Mouse (Mus musculus) Patski (cell line): ENCODE results near the gene Camta1. TPM values are rescaled to one million over a fixed set of nuclear protein-coding genes. Genes with fewer than 3 reads are reported as not detected.

Source experiments
- ATAC-seq: fragments of 100-300 bp; one replicate; pipeline ENCODE4 v1.8.0; 2021
- CTCF ChIA-PET: fragments of 350-600 bp; sonication (Branson Sonifier 250); formaldehyde crosslinking; loops from one replicate; lab custom pipeline; 2022; ENCODE audit warnings: inconsistent platforms; lab: Charles Lee
- POLR2A ChIA-PET: fragments of 350-600 bp; sonication (Branson Sonifier 250); formaldehyde crosslinking; loops from one replicate; lab custom pipeline; 2022; ENCODE audit warnings: antibody characterized with exemption, inconsistent platforms; lab: Charles Lee
- DNase-seq: peaks from one replicate; pipeline ENCODE4 v3.0.0-alpha.2; 2011; ENCODE audit warnings: low read depth, low spot score
- H3K27me3 ChIP-seq: fragments of 371-371 bp; one replicate; pipeline ENCODE4 v1.5.1; 2021
- CTCF ChIP-seq: fragments of 100-300 bp; IDR thresholded peaks from one replicate; pipeline ENCODE4 v1.5.1; 2021
- in situ Hi-C: fragments of 300-500 bp; cut with MboI; formaldehyde crosslinking; loops from 3 replicates; pipeline ENCODE4 v1.11.1; 2018; ENCODE audit warnings: low pct_unique_long_range_greater_than_20kb, mixed read lengths
- polyA plus RNA-seq: library from polyadenylated mRNA; unstranded; gene quantifications from one replicate; pipeline ENCODE4 v1.2.3, GENCODE M21; 2021

Camta1 gene
- polyA plus RNA-seq, 1 experiment from 2014 or later = 28.0 TPM

- POLR2A ChIA-PET = interaction anchor here (0.5 kb wide), 1 partner anchor 416 kb away, joined by 4 read pairs; no protein-coding TSS in a partner anchor
- in situ Hi-C loops = no loop called here
- DNase-seq = no peak
- ATAC-seq = no peak
- H3K27me3 ChIP-seq = no peaks in the 10 kb centered on the region
- no peak for TF ChIP-seq CTCF
- CTCF ChIA-PET = no interaction called here
Measured at GRCm38 (mm10) chr4:151288893-151289585, 572.6 kb downstream of the Camta1 start.

GRCm38 (mm10) chr4:151285905-151286445, 575.7 kb downstream of the Camta1 start:
- ChIA-PET CTCF (interaction anchor here (0.9 kb wide), 1 partner anchor 15 kb away, joined by 3 read pairs; no protein-coding TSS in a partner anchor), POLR2A (no interaction called here)
- no peak for TF ChIP-seq CTCF
- DNase-seq (no peak), ATAC-seq (no peak)
- H3K27me3 ChIP-seq = no peaks in the 10 kb centered on the region
- in situ Hi-C loops = no loop called here

GRCm38 (mm10) chr4:151285432-151285831, 576.2 kb downstream of the Camta1 start:
- ChIA-PET POLR2A (no interaction called here), CTCF (interaction anchor here (0.9 kb wide), 1 partner anchor 16 kb away, joined by 3 read pairs; no protein-coding TSS in a partner anchor)
- TF ChIP-seq CTCF = no peak
- DNase-seq (no peak), ATAC-seq (no peak)
- in situ Hi-C loops = no loop called here
- H3K27me3 ChIP-seq = no peaks in the 10 kb centered on the region

- ATAC-seq = no peak
Measured at GRCm38 (mm10) chr4:151283092-151283741, 578.5 kb downstream of the Camta1 start.

GRCm38 (mm10) chr4:151282103-151282502, 579.6 kb downstream of the Camta1 start:
- DNase-seq = no peak
- ChIA-PET CTCF (no interaction called here), POLR2A (no interaction called here)
- ATAC-seq = no peak
- in situ Hi-C loops = no loop called here
- H3K27me3 ChIP-seq = no peaks in the 10 kb centered on the region
- TF ChIP-seq CTCF = no peak

More at GRCm38 (mm10) chr4:151283092-151283741, 578.5 kb downstream of the Camta1 start:
- TF ChIP-seq CTCF = no peak
- no peak for DNase-seq
- in situ Hi-C loops = no loop called here
- CTCF ChIA-PET = interaction anchor here (1.0 to 1.1 kb wide), 2 partner anchors 22 to 38 kb away, joined by 3 read pairs; no protein-coding TSS in a partner anchor
- POLR2A ChIA-PET = interaction anchor here (0.7 kb wide), 1 partner anchor 73 kb away, joined by 4 read pairs; no protein-coding TSS in a partner anchor
- no peaks in the 10 kb centered on the region for H3K27me3 ChIP-seq

- CTCF ChIA-PET = interaction anchor here (1.3 kb wide), 1 partner anchor 9 kb away, joined by 3 read pairs; no protein-coding TSS in a partner anchor
- in situ Hi-C loops = no loop called here
Measured at GRCm38 (mm10) chr4:151275292-151275691, 586.4 kb downstream of the Camta1 start.

GRCm38 (mm10) chr4:151263786-151264414, 597.8 kb downstream of the Camta1 start:
- DNase-seq (no peak), ATAC-seq (no peak)
- TF ChIP-seq CTCF = no peak
- peaks cover 3% of the 10 kb centered on the region for H3K27me3 ChIP-seq
- POLR2A ChIA-PET = no interaction called here
- CTCF ChIA-PET = no interaction called here
- in situ Hi-C loops = no loop called here

More at GRCm38 (mm10) chr4:151275292-151275691, 586.4 kb downstream of the Camta1 start:
- peaks cover 8% of the 10 kb centered on the region for H3K27me3 ChIP-seq
- TF ChIP-seq CTCF = no peak
- POLR2A ChIA-PET = no interaction called here
- ATAC-seq (peak; percentile 60), DNase-seq (no peak)

- peaks cover 3% of the 10 kb centered on the region for H3K27me3 ChIP-seq
- TF ChIP-seq CTCF = no peak
- CTCF ChIA-PET = no interaction called here
- POLR2A ChIA-PET = no interaction called here
- no peak for DNase-seq
- in situ Hi-C loops = no loop called here
- ATAC-seq = no peak
Measured at GRCm38 (mm10) chr4:151263052-151263451, 598.6 kb downstream of the Camta1 start.

GRCm38 (mm10) chr4:151256622-151257021, 605.1 kb downstream of the Camta1 start:
- ATAC-seq (no peak), DNase-seq (no peak)
- ChIA-PET POLR2A (no interaction called here), CTCF (no interaction called here)
- TF ChIP-seq CTCF = no peak
- peaks cover 17% of the 10 kb centered on the region for H3K27me3 ChIP-seq
- in situ Hi-C loops = no loop called here

GRCm38 (mm10) chr4:151250824-151251223, 610.9 kb downstream of the Camta1 start:
- ChIA-PET POLR2A (no interaction called here), CTCF (no interaction called here)
- peaks cover 7% of the 10 kb centered on the region for H3K27me3 ChIP-seq
- DNase-seq = no peak
- no peak for TF ChIP-seq CTCF
- in situ Hi-C loops = no loop called here
- ATAC-seq = no peak
